Mouse (Mus musculus): ENCODE measurements around the gene H2-DMa.

H2-DMa gene

GRCm38 (mm10) chr17:34104804-34105203, 14.5 kb upstream of the H2-DMa start:
- DNase-seq = no peak

GRCm38 (mm10) chr17:34106555-34106954, 12.8 kb upstream of the H2-DMa start:
- DNase-seq = no peak

- DNase-seq = no peak
These were observed 12.1 kb upstream of the H2-DMa start for GRCm38 (mm10) chr17:34107109-34107867.

GRCm38 (mm10) chr17:34108460-34108859, 10.9 kb upstream of the H2-DMa start:
- DNase-seq = no peak

- DNase-seq = no peak
These were observed 10.1 kb upstream of the H2-DMa start for GRCm38 (mm10) chr17:34109038-34109805.

- DNase-seq = no peak
These were observed 9.5 kb upstream of the H2-DMa start for GRCm38 (mm10) chr17:34109806-34110195.

GRCm38 (mm10) chr17:34110309-34110708, 9.0 kb upstream of the H2-DMa start:
- DNase-seq = no peak

GRCm38 (mm10) chr17:34114114-34114513, 5.2 kb upstream of the H2-DMa start:
- DNase-seq = no peak

GRCm38 (mm10) chr17:34116736-34117370, 2.5 kb upstream of the H2-DMa start:
- peak in 1 of 2 experiments; percentile 29 for DNase-seq

- no peak for DNase-seq
These were observed 1.8 kb upstream of the H2-DMa start for GRCm38 (mm10) chr17:34117421-34118112.

GRCm38 (mm10) chr17:34118113-34118872, 1.0 kb upstream of the H2-DMa start:
- DNase-seq = peak; percentile 43 to 58

GRCm38 (mm10) chr17:34118873-34119248, 480 bp upstream of the H2-DMa start:
- no peak for DNase-seq

GRCm38 (mm10) chr17:34120180-34120723, 911 bp downstream of the H2-DMa start:
- peak; percentile 88 to 91 for DNase-seq

- DNase-seq = peak; percentile 80 to 87
These were observed 1.5 kb downstream of the H2-DMa start for GRCm38 (mm10) chr17:34120814-34121171.

GRCm38 (mm10) chr17:34121172-34121878, 2.0 kb downstream of the H2-DMa start:
- DNase-seq = peak; percentile 81 to 84

- peak; percentile 65 to 78 for DNase-seq
These were observed 2.5 kb downstream of the H2-DMa start for GRCm38 (mm10) chr17:34121879-34122187.

GRCm38 (mm10) chr17:34122188-34122984, 3.0 kb downstream of the H2-DMa start, which contains the start of gene Brd2:
TSS of gene Brd2 (minus strand) at chr17:34122634.
- peak; percentile 96 to 99 for DNase-seq

- no peak for DNase-seq
These were observed 3.8 kb downstream of the H2-DMa start for GRCm38 (mm10) chr17:34123111-34123510.

- no peak for DNase-seq
These were observed 4.2 kb downstream of the H2-DMa start for GRCm38 (mm10) chr17:34123518-34123917.

GRCm38 (mm10) chr17:34124649-34125048, 5.3 kb downstream of the H2-DMa start:
- DNase-seq = no peak

Measured in cerebellum, adult 18-20 months (tissue).